Mouse (Mus musculus): ENCODE results near the gene Nr4a2. TPM values are rescaled to one million over a fixed set of nuclear protein-coding genes. Genes with fewer than 3 reads are reported as not detected.

Gene Nr4a2
- polyA plus RNA-seq, 1 experiment from 2014 or later = 25.7 TPM

Other genes starting within 250 kb of the Nr4a2 start
- 15.3 and 16.5 TPM in 2 replicates for gene Gpd2, start 113.6 kb upstream of the Nr4a2 start, polyA plus RNA-seq (2015; fragmentation: Nextera tagmentation; extraction: Ambion mirVana)

All from hindbrain, embryonic 13.5 days (tissue).